Mouse (Mus musculus): ENCODE data around the gene Kcnmb4. TPM values are rescaled to one million over a fixed set of nuclear protein-coding genes. Genes with fewer than 3 reads are reported as not detected.

The Kcnmb4 gene
- polyA plus RNA-seq (2014; fragmentation: Nextera tagmentation; extraction: Ambion mirVana), result 9.1 and 9.3 TPM in 2 replicates

- Histone ChIP-seq H3K4me1 (ENCODE audit: control insufficient read depth, insufficient read depth, low read length) (peaks cover 16% of the 10 kb centered on the region; the same call in 1 of the 2 replicates), H3K9me3 (ENCODE audit: control insufficient read depth, low read length) (peaks cover 7% of the 10 kb centered on the region; the same call in 1 of the 2 replicates), H3K27me3 (replicated peaks; ENCODE audit: control insufficient read depth, insufficient read depth, low read length) (no peaks in the 10 kb centered on the region), H3K4me3 (ENCODE audit: low read depth, low read length) (peak within 1 kb of the TSS; percentile 68), H3K4me2 (ENCODE audit: low read depth, low read length) (peak within 1 kb of the TSS; percentile 87), H3K36me3 (ENCODE audit: control insufficient read depth, insufficient read depth, low read length) (no peaks in the 10 kb centered on the region), H3K27ac (replicated peaks; ENCODE audit: low read depth, low read length) (peak within 1 kb of the TSS; percentile 77), H3K9ac (ENCODE audit: low read depth, low read length) (peak within 1 kb of the TSS; percentile 78)
- DNase-seq (ENCODE audit: low spot score), result peak; percentile 66
- under 1% methylated on average over 63 of the region's 92 CpGs for WGBS
- ATAC-seq (ENCODE audit: low read depth), result peak; percentile 87
These were observed at the start of gene Kcnmb4 for GRCm38 (mm10) chr10:116473759-116474549. Gene Kcnmb4 (minus strand): TSS chr10:116473878.

- no peaks in the 10 kb centered on the region for H3K9me3 ChIP-seq (ENCODE audit: control insufficient read depth, low read length)
- H3K9ac ChIP-seq (ENCODE audit: low read depth, low read length), result no peak overlapping the region
- ATAC-seq (ENCODE audit: low read depth), result no peak
- DNase-seq (ENCODE audit: low spot score), result no peak
- no peak overlapping the region for H3K27ac ChIP-seq (replicated peaks; ENCODE audit: low read depth, low read length)
- no peaks in the 10 kb centered on the region for H3K27me3 ChIP-seq (replicated peaks; ENCODE audit: control insufficient read depth, insufficient read depth, low read length)
- no peaks in the 10 kb centered on the region for H3K36me3 ChIP-seq (ENCODE audit: control insufficient read depth, insufficient read depth, low read length)
- 85% methylated on average over 1 of the region's 1 CpGs for WGBS
- H3K4me3 ChIP-seq (ENCODE audit: low read depth, low read length), result no peak overlapping the region
- no peak overlapping the region for H3K4me2 ChIP-seq (ENCODE audit: low read depth, low read length)
- peaks cover 2% of the 10 kb centered on the region; the same call in 1 of the 2 replicates for H3K4me1 ChIP-seq (ENCODE audit: control insufficient read depth, insufficient read depth, low read length)
These were observed 45.9 kb upstream of the Kcnmb4 start for GRCm38 (mm10) chr10:116519588-116519987.

- peaks cover 2% of the 10 kb centered on the region; the same call in 1 of the 2 replicates for H3K4me1 ChIP-seq (ENCODE audit: control insufficient read depth, insufficient read depth, low read length)
- no peak overlapping the region for H3K9ac ChIP-seq (ENCODE audit: low read depth, low read length)
- H3K9me3 ChIP-seq (ENCODE audit: control insufficient read depth, low read length), result no peaks in the 10 kb centered on the region
- H3K4me2 ChIP-seq (ENCODE audit: low read depth, low read length), result no peak overlapping the region
- ATAC-seq (ENCODE audit: low read depth), result no peak
- no peak overlapping the region for H3K4me3 ChIP-seq (ENCODE audit: low read depth, low read length)
- H3K36me3 ChIP-seq (ENCODE audit: control insufficient read depth, insufficient read depth, low read length), result no peaks in the 10 kb centered on the region
- no peak for DNase-seq (ENCODE audit: low spot score)
- no peaks in the 10 kb centered on the region for H3K27me3 ChIP-seq (replicated peaks; ENCODE audit: control insufficient read depth, insufficient read depth, low read length)
- 85% methylated on average over 6 of the region's 6 CpGs for WGBS
- no peak overlapping the region for H3K27ac ChIP-seq (replicated peaks; ENCODE audit: low read depth, low read length)
These were observed 41.9 kb upstream of the Kcnmb4 start for GRCm38 (mm10) chr10:116515590-116515989.

GRCm38 (mm10) chr10:116515158-116515557 lies 41.5 kb upstream of the Kcnmb4 start:
- no peak for DNase-seq (ENCODE audit: low spot score)
- 95% methylated on average over 4 of the region's 4 CpGs for WGBS
- Histone ChIP-seq H3K27me3 (replicated peaks; ENCODE audit: control insufficient read depth, insufficient read depth, low read length) (no peaks in the 10 kb centered on the region), H3K27ac (replicated peaks; ENCODE audit: low read depth, low read length) (no peak overlapping the region), H3K9me3 (ENCODE audit: control insufficient read depth, low read length) (no peaks in the 10 kb centered on the region), H3K9ac (ENCODE audit: low read depth, low read length) (no peak overlapping the region), H3K4me1 (ENCODE audit: control insufficient read depth, insufficient read depth, low read length) (peaks cover 2% of the 10 kb centered on the region; the same call in 1 of the 2 replicates), H3K36me3 (ENCODE audit: control insufficient read depth, insufficient read depth, low read length) (no peaks in the 10 kb centered on the region), H3K4me2 (ENCODE audit: low read depth, low read length) (no peak overlapping the region), H3K4me3 (ENCODE audit: low read depth, low read length) (no peak overlapping the region)
- ATAC-seq (ENCODE audit: low read depth), result no peak

GRCm38 (mm10) chr10:116513254-116513635 lies 39.6 kb upstream of the Kcnmb4 start:
- DNase-seq (ENCODE audit: low spot score), result no peak
- Histone ChIP-seq H3K9ac (ENCODE audit: low read depth, low read length) (no peak overlapping the region), H3K9me3 (ENCODE audit: control insufficient read depth, low read length) (no peaks in the 10 kb centered on the region), H3K4me2 (ENCODE audit: low read depth, low read length) (no peak overlapping the region), H3K4me3 (ENCODE audit: low read depth, low read length) (no peak overlapping the region), H3K4me1 (ENCODE audit: control insufficient read depth, insufficient read depth, low read length) (no peaks in the 10 kb centered on the region), H3K36me3 (ENCODE audit: control insufficient read depth, insufficient read depth, low read length) (no peaks in the 10 kb centered on the region), H3K27ac (replicated peaks; ENCODE audit: low read depth, low read length) (no peak overlapping the region), H3K27me3 (replicated peaks; ENCODE audit: control insufficient read depth, insufficient read depth, low read length) (no peaks in the 10 kb centered on the region)
- 60% methylated on average over 7 of the region's 7 CpGs for WGBS
- no peak for ATAC-seq (ENCODE audit: low read depth)

- no peak overlapping the region for H3K9ac ChIP-seq (ENCODE audit: low read depth, low read length)
- no peaks in the 10 kb centered on the region for H3K27me3 ChIP-seq (replicated peaks; ENCODE audit: control insufficient read depth, insufficient read depth, low read length)
- DNase-seq (ENCODE audit: low spot score), result no peak
- no peaks in the 10 kb centered on the region for H3K36me3 ChIP-seq (ENCODE audit: control insufficient read depth, insufficient read depth, low read length)
- H3K4me3 ChIP-seq (ENCODE audit: low read depth, low read length), result no peak overlapping the region
- no peaks in the 10 kb centered on the region for H3K9me3 ChIP-seq (ENCODE audit: control insufficient read depth, low read length)
- 90% methylated on average over 11 of the region's 11 CpGs for WGBS
- ATAC-seq (ENCODE audit: low read depth), result no peak
- H3K27ac ChIP-seq (replicated peaks; ENCODE audit: low read depth, low read length), result no peak overlapping the region
- no peaks in the 10 kb centered on the region for H3K4me1 ChIP-seq (ENCODE audit: control insufficient read depth, insufficient read depth, low read length)
- H3K4me2 ChIP-seq (ENCODE audit: low read depth, low read length), result no peak overlapping the region
These were observed 39.0 kb upstream of the Kcnmb4 start for GRCm38 (mm10) chr10:116512521-116513253.

- no peak overlapping the region for H3K4me2 ChIP-seq (ENCODE audit: low read depth, low read length)
- no peak overlapping the region for H3K27ac ChIP-seq (replicated peaks; ENCODE audit: low read depth, low read length)
- H3K9ac ChIP-seq (ENCODE audit: low read depth, low read length), result no peak overlapping the region
- no peak for ATAC-seq (ENCODE audit: low read depth)
- no peak overlapping the region for H3K4me3 ChIP-seq (ENCODE audit: low read depth, low read length)
- no peaks in the 10 kb centered on the region for H3K9me3 ChIP-seq (ENCODE audit: control insufficient read depth, low read length)
- 89% methylated on average over 7 of the region's 7 CpGs for WGBS
- H3K27me3 ChIP-seq (replicated peaks; ENCODE audit: control insufficient read depth, insufficient read depth, low read length), result no peaks in the 10 kb centered on the region
- no peaks in the 10 kb centered on the region for H3K4me1 ChIP-seq (ENCODE audit: control insufficient read depth, insufficient read depth, low read length)
- no peak for DNase-seq (ENCODE audit: low spot score)
- H3K36me3 ChIP-seq (ENCODE audit: control insufficient read depth, insufficient read depth, low read length), result peaks cover 11% of the 10 kb centered on the region; the same call in 1 of the 2 replicates
These were observed 31.8 kb upstream of the Kcnmb4 start for GRCm38 (mm10) chr10:116505303-116506014.

GRCm38 (mm10) chr10:116492768-116493167 lies 19.1 kb upstream of the Kcnmb4 start:
- peaks cover 62% of the 10 kb centered on the region for H3K36me3 ChIP-seq (ENCODE audit: control insufficient read depth, insufficient read depth, low read length)
- WGBS, result 88% methylated on average over 3 of the region's 3 CpGs

More at GRCm38 (mm10) chr10:116492768-116493167, 19.1 kb upstream of the Kcnmb4 start:
- Histone ChIP-seq H3K4me2 (ENCODE audit: low read depth, low read length) (no peak overlapping the region), H3K9ac (ENCODE audit: low read depth, low read length) (no peak overlapping the region), H3K27ac (replicated peaks; ENCODE audit: low read depth, low read length) (no peak overlapping the region), H3K4me3 (ENCODE audit: low read depth, low read length) (no peak overlapping the region), H3K27me3 (replicated peaks; ENCODE audit: control insufficient read depth, insufficient read depth, low read length) (no peaks in the 10 kb centered on the region), H3K4me1 (ENCODE audit: control insufficient read depth, insufficient read depth, low read length) (no peaks in the 10 kb centered on the region), H3K9me3 (ENCODE audit: control insufficient read depth, low read length) (no peaks in the 10 kb centered on the region)
- ATAC-seq (ENCODE audit: low read depth), result no peak
- DNase-seq (ENCODE audit: low spot score), result no peak

All from embryonic facial prominence, embryonic 14.5 days (tissue).